Mouse (Mus musculus) brown adipose tissue, adult 24 weeks (tissue): ENCODE data around the gene Plch2. TPM values are rescaled to one million over a fixed set of nuclear protein-coding genes. Genes with fewer than 3 reads are reported as not detected.

Source experiments
- H3K27ac ChIP-seq: fragments of 200-500 bp; replicated peaks from 2 replicates; pipeline ENCODE4 v1.5.1; 2012; ENCODE audit warnings: low read depth, mild to moderate bottlenecking, low read length
- H3K4me1 ChIP-seq: fragments of 200-500 bp; 2 replicates; pipeline ENCODE4 v1.6.1; 2012; ENCODE audit warnings: low read length, mixed read lengths; ENCODE audit not compliant: control insufficient read depth, insufficient read depth, insufficient read length
- H3K4me3 ChIP-seq: fragments of 200-500 bp; 2 replicates; pipeline ENCODE4 v1.5.1; 2012; ENCODE audit warnings: low read depth, mild to moderate bottlenecking, low read length, moderate library complexity; ENCODE audit not compliant: insufficient read depth
- polyA plus RNA-seq: library from polyadenylated mRNA; stranded (reverse); fragments of >200 nt; gene quantifications from 2 replicates; pipeline ENCODE4 v1.2.4, GENCODE M21; 2012; ENCODE audit not compliant: missing spikeins, insufficient read depth, insufficient read length

Gene Plch2
- not detected in 2 replicates for polyA plus RNA-seq

DNA sequence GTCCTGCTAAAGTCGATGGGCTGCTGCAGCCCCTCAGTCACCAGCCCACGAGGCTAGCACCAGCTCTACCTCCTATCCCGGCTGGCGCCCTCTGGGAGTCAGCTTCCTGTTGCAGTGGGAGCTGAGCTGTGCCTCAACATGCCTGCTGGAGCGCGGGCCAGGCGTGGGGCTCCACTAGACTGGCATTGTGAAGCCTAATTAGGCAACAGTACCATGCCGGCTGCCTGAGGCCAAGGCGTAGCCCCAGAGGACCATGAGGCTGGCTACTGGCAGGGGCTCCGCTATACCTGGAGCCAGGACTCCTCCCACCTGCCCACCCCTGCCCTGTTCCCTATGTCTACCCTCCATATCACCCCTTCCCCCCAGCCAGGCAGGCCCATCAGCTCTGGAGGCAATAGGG is at the start of gene Plch2:
Plch2 (minus strand) TSS at position 61 of the 400 bp plus-strand sequence.
- H3K4me3 ChIP-seq: no peak within 1 kb of the TSS
- H3K27ac ChIP-seq: no peak within 1 kb of the TSS
- no peaks in the 10 kb centered on the region for H3K4me1 ChIP-seq

DNA sequence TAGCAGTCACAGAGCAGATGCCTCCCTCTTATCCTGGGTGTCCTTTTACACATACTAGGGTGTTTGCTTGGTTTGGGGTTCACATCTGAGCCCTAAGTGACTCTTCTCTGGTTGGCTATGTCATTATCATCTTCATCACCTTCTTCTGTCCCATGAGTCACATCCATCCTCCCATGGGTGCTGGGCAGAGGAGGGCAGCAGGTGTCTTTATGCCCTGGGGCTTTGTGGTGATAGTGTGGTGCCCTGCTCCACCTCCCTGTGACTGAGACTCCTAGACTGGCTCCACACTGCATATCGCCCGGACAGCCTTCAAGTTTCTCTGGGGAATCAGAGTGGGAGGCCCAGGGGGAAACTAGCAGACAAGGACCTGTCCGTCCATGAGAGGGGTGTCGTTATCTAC is 42.0 kb upstream of the Plch2 start:
- Histone ChIP-seq H3K4me1 (no peaks in the 10 kb centered on the region), H3K27ac (no peak overlapping the region), H3K4me3 (no peak overlapping the region)

DNA sequence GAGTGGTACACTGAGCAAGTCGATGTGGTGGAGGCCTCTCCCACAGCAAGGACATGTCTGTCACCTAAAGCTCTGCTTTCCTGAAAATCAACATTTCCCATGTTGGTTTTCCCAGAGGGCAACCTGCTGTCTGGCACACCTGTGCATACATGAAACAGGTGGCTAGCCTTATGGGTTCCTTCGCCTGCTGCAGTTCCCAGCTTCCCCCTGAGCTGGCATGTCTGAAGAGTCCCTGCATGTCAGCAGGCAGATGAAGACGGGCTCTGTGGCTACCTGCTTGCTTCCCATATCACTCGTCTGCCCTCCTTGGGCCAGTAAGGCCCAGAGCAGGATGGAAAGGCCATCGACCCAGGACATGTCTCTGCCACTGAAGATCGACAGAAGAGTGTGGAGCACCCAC is 40.9 kb upstream of the Plch2 start:
- no peaks in the 10 kb centered on the region for H3K4me1 ChIP-seq
- H3K27ac ChIP-seq: no peak overlapping the region
- H3K4me3 ChIP-seq: no peak overlapping the region

DNA sequence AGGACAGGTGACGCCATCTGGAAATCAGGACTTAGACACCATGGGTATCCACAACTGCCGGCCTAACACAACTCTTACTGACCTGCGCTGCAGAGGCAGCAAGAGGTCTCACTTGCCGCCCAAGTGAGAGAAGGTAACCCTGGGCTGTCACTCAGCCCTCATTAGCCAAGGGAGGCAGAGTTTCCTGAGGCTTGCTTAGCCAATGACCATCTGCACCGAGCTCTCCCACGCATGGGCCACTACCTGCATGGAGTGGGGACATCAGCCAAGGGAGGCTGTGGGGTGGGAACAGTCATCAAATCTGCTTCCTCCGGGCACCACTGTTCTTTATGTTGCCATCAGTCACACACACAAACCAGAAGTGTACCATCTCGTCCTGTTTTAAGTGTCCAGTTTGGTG is 39.4 kb upstream of the Plch2 start:
- H3K4me1 ChIP-seq: no peaks in the 10 kb centered on the region

DNA sequence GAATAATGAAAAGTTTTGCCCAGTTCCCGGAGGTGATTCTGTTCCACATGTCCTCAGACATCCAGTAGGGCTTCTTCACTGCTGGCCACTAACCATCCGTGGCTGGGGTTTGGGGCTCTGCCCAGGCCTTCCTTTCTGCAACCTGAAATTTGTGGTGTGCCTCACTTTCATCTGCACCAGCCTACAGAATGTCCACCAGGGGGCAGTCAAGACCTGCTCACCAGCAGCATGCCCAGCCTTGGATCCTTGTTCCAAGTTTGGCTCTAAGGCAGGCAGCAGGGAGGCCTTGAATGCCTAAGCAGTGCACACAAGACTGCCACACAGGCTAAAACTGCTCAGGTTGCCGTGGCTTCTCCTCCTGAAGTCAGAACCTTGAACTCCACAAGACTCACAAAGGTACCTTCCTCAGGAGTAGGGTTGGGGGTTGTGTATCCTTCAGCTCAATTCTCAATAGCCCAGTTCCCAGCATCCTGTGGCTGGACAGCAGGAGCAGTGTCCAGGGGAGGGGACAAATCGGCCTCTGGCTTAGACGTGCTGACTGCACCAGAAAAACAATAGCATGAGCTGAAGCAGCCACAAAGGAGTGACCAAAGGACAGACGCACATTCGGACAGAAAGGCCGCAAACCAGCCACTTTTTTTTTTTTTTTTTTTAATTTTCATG is 38.8 kb upstream of the Plch2 start:
- Histone ChIP-seq H3K4me1 (no peaks in the 10 kb centered on the region), H3K27ac (no peak overlapping the region), H3K4me3 (no peak overlapping the region)

More for the DNA sequence above, 39.4 kb upstream of the Plch2 start:
- no peak overlapping the region for H3K4me3 ChIP-seq
- no peak overlapping the region for H3K27ac ChIP-seq

DNA sequence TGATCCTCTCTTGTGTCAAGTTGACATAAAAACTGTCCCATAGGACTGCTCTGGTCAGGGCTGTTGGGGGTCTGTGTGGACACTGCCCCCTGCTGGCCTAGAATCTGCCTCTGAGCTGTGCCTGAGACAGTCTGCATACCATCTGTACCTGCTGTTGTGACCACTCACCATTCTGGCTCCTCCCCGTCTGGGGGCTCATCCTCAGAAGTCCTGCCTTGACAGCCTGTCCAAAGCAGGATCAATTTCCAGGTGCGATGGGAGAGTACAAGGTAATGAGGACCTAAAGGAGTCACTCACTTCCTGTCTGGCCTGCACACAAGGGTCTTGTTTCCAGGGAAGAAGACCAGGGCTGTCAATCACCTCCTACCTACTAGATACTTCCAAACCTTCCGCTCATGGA is 38.0 kb upstream of the Plch2 start:
- Histone ChIP-seq H3K4me3 (no peak overlapping the region), H3K4me1 (no peaks in the 10 kb centered on the region), H3K27ac (no peak overlapping the region)

DNA sequence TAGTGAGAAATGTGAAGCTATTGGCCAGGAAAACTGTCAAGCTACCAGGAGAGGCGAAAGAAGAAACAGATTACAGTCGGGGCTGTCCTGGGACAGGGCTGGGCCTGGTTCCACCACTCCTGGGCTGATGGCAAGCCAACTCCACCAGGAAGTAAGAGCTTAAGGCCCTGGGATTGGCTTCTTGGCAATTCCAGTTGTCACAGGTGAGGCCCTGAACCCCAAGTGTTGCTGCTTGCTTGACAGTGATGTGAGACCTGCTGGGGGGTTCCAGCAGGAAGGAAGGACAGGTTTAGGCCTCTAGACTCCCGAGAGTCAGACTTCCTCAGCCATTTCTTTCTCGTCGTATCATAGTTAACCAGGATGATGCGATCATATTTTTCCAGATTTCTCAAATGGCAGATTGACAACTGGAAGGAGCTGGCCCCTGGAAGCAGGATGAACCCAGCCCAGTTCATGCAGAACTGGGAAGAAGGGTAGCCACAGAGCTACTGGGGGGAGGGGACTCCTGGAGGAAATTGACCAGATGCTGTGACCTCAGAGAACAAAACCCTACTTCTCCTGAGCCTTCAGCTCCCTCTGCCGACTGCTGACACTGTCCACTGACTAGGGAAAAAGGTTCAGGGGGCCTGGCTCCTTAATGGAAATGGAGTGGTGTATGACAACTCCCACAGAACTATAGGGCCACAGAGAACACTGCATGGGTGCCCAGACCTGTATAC is 37.0 kb upstream of the Plch2 start:
- Histone ChIP-seq H3K27ac (no peak overlapping the region), H3K4me3 (no peak overlapping the region), H3K4me1 (no peaks in the 10 kb centered on the region)

DNA sequence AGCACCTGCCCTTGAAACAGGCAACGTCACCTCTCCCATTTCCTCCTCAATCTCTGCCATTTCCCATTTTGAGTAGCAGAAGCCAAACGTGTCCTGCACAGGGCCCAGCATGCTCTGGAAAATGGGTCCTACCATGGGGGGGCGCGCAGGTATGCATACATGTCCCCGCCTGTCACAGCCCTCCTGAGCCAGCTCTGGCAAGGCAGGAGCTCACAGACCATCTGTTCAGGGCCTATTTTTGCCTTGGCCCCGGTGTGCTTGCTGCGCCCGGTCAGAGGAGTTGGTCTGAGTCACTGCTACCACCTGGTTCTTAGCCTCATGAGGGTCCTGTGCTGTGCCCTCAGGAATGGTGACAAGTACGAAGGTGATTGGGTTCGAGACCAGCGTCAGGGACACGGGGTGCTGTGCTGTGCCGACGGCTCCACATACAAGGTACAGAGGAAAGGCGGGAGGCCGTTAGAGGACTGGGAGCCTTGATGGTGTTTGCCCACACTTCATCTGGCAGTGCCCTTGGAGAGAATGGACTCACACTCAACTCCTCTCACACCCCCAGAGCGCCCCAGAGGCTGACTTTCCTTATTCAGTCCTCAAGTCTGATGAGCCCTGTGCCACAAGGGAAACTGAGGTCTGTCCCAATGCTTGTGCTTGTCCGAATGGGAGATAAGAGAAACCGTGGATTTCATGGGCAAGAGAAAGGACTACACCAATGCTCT is 36.3 kb upstream of the Plch2 start:
- Histone ChIP-seq H3K4me3 (no peak overlapping the region), H3K4me1 (no peaks in the 10 kb centered on the region), H3K27ac (no peak overlapping the region)

DNA sequence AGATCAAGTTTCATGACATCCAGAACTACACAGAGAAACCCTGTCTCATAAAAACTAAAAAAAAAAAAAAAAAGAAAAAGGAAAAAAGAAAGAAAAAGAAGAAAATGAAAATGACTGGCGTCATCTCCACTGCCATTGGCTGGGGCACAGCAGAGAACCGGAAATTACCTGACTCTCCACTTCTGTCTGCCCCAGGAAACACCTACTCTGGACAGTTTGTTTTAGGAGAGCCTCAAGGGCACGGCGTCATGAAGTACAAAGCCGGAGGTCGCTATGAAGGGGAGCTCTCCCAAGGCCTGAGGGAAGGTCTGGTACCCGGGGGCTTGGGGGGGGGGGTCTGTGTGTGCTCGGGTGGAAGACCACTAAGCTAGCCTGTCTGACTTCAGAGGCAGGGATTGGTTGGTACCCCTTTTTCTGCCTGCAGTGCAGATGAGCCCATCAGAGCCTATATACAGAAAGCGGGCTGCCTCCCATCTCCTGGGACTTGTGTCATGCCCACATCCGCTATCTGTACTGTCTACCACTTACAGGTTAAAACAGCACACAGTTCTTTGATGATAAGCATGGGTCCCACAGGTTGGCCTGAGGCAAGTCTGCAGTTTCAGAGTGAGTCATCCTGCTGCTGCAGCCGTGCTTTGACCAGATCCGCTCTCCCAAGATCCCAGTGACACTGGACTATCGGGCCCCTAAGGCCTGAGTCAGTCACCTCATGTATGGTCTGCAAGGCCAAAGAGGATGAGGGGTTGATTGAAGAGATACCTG is 34.3 kb upstream of the Plch2 start:
- Histone ChIP-seq H3K27ac (no peak overlapping the region), H3K4me1 (no peaks in the 10 kb centered on the region), H3K4me3 (no peak overlapping the region)

DNA sequence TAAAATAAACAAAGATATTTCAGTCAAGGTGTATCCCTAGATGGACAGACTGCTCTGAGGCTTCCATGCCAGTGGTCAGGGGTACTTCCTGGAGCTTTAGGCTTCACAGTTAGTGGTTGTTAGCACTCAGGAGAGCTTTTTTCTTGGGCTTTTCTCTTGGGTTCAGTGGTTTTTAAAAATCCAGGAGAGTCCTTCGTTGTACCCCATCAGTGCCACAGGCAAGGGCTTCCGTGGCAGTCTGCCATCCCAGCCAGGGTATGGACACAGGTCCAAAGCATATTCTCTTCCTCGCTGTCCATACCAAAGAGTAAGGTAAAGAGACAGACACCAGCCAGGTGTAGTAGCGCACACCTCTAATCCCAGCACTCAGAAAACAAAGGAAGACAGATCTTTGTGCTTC is 33.6 kb upstream of the Plch2 start:
- H3K27ac ChIP-seq: no peak overlapping the region
- H3K4me1 ChIP-seq: peaks cover 2% of the 10 kb centered on the region
- no peak overlapping the region for H3K4me3 ChIP-seq

DNA sequence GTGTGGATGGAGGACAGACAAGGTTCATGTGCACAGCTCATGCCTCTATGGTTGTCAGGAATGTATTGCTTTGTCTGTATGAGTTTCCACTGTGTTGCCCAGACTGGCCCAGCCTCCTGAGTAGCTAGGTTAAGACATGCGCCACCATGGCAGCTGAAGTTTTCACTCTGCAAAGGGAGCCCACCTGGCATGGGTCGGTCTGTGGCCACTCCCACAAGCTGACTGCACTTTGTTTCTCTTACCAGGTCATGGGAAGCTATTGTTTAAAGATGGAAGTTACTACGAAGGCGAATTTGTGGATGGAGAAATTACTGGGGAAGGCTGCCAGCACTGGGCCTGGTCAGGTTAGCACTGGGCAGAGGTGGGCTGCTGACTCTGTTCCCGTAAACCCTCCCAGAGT is 32.7 kb upstream of the Plch2 start:
- Histone ChIP-seq H3K4me1 (peaks cover 9% of the 10 kb centered on the region), H3K27ac (no peak overlapping the region), H3K4me3 (no peak overlapping the region)

DNA sequence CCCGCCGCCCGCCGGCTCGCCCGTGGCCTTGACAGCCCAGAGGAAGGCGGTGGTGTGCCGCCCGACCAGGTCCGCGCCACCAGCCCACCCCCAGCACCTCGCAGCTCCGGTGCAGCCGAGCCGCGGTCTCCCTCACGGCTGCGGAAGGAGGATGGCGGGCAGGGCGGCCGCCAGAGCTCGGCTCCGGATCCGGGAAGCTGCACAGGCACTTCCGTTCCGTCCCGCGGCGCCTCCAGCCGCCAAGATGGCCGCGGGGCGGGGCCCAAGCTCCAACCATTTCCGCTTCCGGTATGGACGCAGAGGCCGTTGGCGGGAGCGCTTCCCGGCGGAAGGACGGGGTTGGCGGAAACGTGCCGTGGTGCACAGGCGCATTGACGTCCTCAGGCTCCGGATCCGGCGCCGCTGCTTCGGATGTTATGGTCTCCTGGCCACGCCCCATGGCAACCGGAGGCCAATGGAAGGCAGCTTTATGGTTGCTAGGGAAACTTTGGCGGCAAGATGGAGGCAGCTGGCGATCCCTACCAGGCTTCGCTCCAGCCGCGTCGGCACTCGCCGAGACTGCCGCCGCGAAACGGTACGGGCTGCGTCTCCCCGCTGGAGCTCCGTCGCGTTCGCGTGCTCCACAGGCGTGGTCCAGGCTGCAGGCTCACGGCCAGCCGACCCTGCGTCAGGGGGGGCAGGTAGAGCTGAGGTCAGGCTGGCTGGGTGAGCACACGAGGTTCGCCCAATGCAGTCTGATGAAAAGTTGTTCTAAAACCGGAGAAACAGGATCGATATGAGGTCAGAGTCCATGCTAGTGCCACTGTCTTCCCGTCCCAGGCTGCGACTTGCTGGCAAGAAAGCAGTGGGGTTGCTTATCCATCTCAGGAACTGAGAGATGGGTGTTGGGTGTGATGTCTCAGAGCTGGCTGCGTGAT is 29.8 kb upstream of the Plch2 start, which contains the start of the genes Rer1 and Morn1:
Rer1 (minus strand) TSS at position 275 of the 917 bp plus-strand sequence.
Morn1 (plus strand) TSS at position 470 of the 917 bp plus-strand sequence.
- H3K4me3 ChIP-seq: peak within 1 kb of the TSS; percentile 74
- H3K4me1 ChIP-seq: peaks cover 9% of the 10 kb centered on the region
- peak within 1 kb of the TSS; percentile 63 for H3K27ac ChIP-seq

DNA sequence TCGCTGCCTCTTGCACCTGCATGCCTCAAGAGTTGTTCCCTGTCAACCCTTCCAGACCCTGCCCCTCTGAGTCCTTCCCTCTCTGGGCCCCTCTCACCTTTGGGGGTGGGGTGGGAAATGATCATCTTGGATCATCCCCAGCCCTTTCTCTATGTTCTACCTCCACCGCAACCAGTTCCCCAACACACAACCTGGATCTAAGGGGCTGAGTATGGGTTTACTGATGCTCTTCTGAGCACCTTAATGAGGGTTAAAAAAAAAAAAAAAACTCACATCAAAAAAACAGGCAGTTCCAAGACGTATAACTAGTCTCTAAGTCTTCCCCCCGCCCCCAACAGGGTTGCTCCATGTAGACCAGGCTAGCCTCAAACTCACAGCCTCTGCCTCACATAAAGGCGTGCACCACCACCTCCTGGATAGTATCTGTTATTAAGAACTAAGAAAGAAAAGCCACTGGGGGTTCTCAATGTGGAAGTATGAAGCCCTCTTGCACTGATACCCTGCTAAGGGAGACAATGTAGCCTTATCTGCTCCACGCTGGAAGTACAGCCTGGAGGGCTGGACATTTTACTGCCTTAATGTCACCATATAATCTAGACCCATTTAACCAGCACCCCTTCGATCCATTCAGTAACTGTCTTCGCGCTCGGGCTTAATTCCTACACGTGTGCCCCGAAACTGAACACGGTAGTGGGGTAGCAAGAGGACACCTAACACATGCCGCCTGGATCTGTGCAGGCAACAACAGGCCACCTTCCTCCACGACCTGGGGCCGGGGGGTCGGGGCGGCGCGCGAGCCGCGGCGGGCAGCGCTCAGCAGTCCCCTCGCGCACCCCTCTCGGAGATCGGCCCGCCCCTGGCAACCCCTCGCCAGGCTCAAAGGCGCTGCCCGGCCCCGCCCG is 28.9 kb upstream of the Plch2 start:
- peaks cover 9% of the 10 kb centered on the region for H3K4me1 ChIP-seq
- H3K27ac ChIP-seq: peak overlapping the region; percentile 63; the same call in 1 of the 2 replicates

More for the DNA sequence above, 28.9 kb upstream of the Plch2 start:
- H3K4me3 ChIP-seq: peak overlapping the region; percentile 70
